Mouse (Mus musculus): ENCODE results near the gene Gbf1.

Gene Gbf1

GRCm38 (mm10) chr19:46316846-46317545 lies 164.7 kb downstream of the Gbf1 start:
- DNase-seq, result peak in 1 of 2 experiments; percentile 1

DNA sequence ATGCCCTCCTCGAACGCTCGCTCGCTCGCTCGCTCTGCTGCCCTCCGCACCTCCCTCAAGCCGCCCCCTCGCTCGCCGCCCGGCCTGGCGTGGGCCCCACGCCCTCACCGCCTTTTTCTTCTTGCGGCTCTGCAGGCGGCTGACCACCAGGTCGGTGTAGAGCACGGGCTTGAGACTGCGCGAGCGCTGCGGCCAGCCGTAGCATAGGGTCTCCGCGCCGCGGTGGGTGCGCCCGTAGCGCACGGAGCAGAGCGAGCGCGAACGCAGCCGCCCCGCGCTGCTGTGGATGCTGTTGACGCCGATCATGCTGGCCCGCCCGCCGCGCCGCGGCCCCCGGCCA lies 165.2 kb downstream of the Gbf1 start:
- DNase-seq, result peak in 1 of 2 experiments; percentile 10

DNA sequence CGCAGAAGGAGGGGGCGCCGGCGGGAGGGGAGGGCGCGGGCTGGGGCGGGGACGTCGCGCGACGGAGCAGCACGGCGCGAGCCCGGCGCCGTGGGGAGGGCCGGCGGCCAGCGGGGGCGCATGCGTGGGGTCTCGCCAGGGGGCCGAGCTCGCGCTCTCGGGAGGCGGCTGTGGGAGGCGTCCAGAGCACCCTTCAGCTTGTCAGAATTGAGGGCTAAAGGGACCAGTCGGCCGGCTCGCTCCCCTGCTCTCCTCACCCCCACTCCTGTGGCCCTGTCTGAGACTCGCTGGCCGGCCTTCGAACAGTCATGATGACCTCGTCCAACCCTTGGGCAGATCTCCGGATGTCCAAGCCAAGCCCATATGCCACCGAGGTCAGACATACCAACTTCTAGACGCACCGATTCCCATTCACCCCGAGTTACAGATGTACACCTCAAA lies 165.7 kb downstream of the Gbf1 start:
- no peak for DNase-seq

GRCm38 (mm10) chr19:46318586-46319378 lies 166.5 kb downstream of the Gbf1 start:
- DNase-seq, result peak; percentile 51 to 71

DNA sequence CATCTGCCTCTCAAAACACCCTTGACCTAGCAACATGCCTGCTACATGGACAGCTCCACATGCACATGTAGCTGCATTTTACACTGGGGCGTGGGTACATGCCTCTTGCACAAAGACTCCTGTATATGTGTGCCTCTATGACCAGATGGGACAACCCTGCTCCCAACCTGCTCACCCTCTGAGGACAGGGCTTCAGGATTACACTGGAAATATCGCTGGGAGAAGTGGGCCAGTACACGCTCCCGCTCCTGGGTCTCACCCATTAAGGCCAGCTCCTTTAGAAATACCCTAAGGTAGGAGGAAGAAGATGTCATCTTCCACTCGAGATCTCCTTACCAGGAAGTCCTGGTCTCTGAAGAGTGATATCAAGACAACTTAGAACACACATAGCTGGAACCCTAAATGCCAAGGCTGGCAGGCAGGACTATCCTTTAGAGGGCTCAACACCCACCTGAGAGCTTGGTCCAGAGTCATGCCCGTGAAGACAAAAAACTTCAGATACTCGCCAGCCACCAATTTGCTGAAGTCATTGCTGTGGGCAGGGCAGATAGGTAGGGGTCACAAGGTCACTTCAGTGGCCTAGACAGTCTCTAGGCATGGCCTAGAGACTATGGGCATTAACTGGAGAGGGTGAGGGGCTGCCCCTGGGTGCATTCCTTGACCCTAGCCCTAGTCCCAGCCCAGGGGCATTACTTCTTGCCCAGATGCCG lies 167.9 kb downstream of the Gbf1 start:
- DNase-seq, result no peak

DNA sequence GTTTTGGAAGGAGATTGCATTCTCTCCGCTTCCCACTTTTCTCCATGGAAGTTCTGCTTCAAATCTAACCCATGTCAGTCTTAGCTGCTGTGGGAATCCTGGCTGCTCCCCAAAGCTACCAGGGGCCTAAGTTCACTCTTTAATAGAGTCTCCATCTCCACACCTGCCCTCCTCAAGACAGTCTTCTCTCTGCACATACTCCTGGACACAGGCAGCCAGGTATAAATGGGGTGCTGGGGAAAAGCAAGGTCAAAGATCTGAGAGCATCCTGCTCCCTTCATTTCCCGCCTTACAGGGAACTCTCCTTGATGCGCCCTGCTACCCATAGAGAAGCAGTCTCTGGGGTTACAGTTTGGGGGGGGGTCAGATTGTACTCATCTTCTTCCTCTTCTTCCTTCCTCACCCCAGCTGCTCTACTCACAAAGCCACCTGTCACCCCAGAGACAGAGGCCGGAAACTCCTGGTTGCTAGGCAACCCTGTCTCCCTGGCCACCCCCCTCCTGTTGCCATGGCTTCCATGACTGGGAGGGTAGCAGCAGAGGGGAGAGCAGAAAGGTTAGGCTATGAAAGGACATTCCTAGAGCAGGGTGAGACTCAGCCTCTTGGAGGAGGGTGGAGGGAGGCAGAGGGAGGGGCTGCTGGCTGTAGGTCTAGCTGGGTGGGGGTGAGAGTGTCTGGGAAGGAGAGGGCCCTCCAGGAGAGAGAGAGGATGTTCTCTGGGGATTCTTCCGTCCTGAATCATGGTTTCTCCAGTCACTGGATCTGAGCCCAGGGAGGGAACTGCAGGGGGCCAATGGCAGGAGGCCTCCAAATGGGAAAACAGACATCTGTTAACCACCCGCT lies 169.0 kb downstream of the Gbf1 start:
- DNase-seq, result no peak

DNA sequence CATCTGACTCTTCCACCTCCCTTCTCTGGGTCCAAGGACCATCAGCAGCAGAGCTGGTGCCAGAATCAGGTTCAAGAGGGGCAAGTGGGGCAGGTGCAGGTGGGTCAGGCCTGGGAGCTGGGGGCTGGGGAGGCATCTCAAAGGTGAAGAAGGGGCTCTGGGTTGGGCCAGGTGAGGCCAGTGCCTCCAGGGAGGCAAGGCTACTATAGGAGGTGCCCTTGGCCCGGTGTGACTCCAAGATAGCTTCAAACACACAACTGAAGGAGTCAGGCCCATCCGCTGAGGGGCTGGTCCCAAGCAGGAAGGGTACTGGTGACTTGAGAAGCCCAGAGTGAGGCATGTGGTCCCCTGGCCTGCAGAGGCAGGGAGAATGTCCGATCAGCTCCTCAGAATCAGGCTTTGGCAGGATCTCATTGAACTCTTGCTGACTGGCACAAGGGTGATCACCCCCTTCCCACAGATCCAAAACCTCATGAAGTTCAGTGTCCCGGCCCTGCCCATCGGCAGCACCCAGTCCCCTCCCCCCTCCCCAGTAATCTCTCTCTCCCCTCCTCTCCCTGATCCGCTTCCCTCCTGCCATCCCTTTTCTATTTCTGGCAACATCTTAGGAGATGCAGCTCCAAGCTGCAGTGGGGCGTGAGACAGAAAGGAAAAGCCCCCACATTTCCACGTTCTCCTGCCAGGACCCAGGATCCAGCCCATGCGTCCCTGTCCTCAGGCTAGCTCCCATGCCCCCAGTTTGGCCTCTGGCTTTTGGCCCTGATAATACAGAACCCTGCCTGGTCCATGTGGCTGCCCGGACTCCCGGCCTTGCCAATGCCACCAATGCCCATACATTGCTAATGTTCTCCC lies 170.1 kb downstream of the Gbf1 start:
- DNase-seq, result no peak

DNA sequence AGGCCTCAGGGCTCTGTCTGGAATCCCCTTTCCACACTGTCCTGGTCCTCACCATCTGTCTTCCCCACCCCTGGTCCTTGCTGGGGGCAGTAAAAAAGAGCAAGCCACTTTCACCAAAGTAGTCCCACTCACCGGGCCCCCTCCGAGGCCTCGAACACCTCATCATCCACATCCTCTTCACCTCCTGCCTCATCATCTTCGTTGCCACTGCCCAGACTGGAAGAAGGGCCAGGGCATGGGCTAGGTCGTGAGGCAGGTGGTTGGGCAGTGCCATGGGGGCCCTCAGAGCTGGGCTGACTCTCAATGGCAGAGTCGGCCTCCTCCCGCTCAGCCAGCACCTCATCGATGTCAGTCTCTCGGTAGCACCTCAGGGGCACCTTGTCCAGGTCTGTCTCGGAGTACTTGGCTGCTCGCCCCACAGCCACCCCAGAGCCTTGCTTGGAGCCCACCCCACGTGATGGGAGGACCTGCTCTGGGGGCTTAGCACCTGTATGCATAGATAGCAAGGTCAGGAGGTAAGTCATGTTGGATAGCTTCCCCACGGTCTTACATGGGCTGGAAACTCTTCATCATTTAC lies 170.8 kb downstream of the Gbf1 start:
- no peak for DNase-seq

DNA sequence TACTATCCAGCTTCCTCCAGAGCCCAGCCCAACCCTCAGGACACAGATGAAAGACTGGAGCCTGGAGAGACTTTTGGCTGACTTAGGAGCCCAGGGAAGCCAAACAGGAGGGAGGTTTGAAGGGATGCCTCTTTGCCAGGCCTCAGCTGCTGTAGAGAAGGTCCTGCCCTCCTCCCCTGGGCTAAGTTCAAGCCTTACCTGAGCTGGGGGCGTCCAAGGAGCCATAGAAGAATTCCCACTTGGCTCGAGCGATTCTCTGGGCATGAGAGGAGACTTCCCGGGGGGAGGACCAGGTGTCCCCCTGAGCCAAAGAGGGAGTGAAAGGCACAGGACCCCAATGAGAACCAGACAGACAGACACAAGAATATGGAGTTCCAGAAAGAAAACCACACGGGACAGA lies 171.4 kb downstream of the Gbf1 start:
- no peak for DNase-seq

DNA sequence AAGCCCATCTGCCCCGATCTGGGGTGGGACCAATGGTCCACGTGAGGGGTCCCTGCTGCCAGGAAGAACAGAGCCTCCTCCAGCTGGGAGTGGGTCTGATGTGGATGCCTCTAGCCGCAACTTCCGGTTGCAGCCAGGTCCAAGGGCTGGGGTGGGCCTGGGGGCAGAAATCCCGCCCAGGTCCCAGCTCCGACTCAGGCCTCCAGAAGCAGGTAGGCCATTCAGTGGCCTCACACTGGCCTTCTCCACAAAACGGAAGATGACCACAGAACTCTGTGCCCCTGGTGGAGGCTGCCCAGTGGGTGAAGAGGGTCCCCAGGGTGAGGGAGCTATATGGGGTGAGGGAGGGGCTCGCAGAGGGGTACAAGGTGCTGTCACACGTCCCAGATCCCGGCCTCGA lies 172.1 kb downstream of the Gbf1 start:
- no peak for DNase-seq

GRCm38 (mm10) chr19:46324918-46325317 lies 172.6 kb downstream of the Gbf1 start:
- no peak for DNase-seq

- no peak for DNase-seq
Observed at GRCm38 (mm10) chr19:46326019-46326755, 173.9 kb downstream of the Gbf1 start.

- peak in 1 of 2 experiments; percentile 76 for DNase-seq
Observed at GRCm38 (mm10) chr19:46326756-46327305, 174.5 kb downstream of the Gbf1 start, which contains the start of gene Psd. Psd (minus strand) TSS chr19:46327156.

DNA sequence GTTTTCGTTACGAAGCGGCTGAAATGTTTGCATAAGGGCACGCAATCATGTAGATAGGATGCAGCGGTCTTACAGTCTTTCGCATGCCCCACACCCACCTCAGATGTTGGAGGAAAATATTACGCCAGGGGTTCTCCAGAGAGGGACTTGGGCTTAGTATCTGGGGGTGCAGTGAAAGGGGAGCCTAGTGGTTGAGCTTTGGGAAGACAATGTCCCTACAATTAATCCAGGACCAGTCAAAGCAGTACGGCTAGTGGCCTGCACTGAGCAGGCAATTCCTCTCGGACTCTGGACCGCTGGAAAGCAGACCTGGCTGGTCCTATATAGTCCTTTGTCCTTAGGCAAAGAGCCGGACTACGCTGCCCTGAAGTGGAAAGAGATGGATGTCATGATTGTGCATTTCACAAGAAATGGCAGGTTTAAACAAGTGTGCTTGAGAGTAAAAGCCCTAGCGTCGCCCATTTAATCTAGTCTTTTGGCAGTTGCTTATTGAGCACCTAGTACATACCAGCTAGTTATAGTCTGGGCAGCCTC lies 175.3 kb downstream of the Gbf1 start:
- peak; percentile 20 to 37 for DNase-seq

DNA sequence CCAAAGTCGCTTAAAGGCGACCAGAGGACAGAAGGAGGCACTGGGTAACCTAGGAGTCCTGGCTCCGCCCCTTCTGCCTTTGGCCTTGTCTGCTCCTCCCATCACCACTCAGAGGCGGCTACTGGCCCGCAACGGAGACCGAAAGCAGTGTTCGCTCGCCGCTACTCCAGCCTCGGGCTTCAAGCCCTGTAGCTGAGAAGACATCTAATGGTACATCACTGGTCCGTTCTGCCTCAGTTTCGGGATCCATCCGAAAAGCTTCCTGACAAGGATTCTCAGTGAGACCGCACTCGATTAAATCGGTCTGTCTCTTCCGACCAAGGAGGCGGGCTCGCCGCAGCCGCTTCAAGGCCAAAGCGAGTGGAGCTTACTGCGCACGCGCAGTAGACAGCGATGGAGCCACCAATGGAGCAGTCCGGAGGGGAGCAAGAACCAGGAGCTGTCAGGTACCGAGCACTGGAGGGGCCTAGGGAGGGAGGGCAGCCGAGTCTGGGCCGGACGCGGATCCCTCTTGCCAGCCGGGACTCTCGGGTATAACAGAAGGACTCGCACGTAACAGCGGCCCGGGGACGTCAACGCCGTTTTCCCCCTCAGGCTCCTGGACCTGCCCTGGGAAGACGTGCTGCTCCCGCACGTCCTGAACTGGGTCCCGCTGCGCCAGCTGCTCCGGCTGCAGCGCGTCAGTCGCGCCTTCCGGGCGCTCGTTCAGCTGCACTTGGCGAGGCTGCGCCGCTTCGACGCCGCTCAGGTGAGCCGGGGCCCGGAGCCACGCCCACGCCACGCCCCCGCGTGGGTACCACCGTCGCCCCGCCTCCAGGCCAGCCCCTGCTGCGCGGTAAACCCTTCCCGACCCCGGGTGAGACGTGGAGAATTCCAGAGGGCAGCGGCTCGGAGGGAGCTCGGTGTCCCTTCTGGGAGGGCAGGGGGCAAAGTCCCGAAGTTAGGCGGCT lies 176.0 kb downstream of the Gbf1 start, which contains the start of gene Fbxl15:
TSS of gene Fbxl15 (plus strand) at position 104 of the 950 bp plus-strand sequence.
- DNase-seq, result peak; percentile 95

DNA sequence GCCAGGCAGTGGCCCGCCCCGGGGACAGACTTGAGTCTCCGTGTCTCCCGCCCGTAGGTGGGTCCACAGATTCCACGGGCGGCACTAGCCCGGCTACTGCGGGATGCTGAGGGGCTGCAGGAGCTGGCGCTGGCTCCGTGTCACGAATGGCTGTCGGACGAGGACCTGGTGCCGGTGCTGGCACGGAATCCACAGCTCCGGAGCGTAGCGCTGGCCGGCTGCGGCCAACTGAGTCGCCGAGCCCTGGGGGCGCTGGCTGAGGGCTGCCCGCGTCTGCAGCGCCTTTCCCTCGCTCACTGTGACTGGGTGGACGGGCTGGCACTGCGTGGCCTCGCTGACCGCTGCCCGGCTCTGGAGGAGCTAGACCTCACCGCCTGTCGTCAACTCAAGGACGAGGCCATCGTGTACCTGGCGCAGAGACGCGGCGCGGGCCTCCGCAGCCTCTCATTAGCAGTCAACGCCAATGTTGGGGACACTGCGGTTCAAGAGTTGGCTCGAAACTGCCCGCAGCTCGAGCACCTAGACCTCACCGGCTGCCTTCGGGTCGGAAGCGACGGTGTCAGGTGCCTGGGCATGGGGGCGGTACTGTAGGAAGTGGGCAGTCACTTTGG lies 176.8 kb downstream of the Gbf1 start:
- DNase-seq, result peak in 1 of 2 experiments; percentile 48

- peak; percentile 86 to 93 for DNase-seq
Observed at GRCm38 (mm10) chr19:46329951-46330350, 177.6 kb downstream of the Gbf1 start.

DNA sequence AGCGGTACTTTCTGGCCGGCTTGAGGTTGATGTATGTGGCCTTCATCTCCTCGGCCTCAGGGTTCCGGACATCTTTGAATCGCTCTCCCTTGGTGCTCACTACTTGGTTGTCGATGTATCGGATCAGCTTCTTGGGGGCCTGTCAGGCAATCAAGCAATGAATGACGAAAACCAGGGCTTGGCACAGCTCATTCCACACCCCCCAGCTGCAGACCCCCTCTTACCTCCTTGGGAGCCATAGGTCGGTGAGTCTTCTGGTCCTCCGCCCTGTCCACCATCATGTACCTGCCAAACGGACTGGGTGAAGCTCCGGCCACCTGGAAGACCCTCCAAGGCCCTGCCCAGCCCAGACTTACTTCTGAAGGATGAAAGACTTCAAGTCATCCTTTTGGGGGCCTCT lies 178.4 kb downstream of the Gbf1 start:
- DNase-seq, result no peak

All from kidney, postnatal 36 days (tissue).